Mouse (Mus musculus) C2C12 (cell line): ENCODE data around the gene Gucy2g.

Experiments
- CEBPB ChIP-seq: IDR thresholded peaks from one replicate; pipeline ENCODE4 v1.6.1; 2011; ENCODE audit warnings: low read depth, mild to moderate bottlenecking, control low read depth, moderate library complexity
- CTCF ChIP-seq: IDR thresholded peaks from one replicate; pipeline ENCODE4 v1.5.1; 2011; ENCODE audit not compliant: control insufficient read depth, insufficient read depth, insufficient read length
- FOSL1 ChIP-seq: IDR thresholded peaks from one replicate; pipeline ENCODE4 v1.8.0; 2011; ENCODE audit warnings: mild to moderate bottlenecking, low read length; ENCODE audit not compliant: poor library complexity, insufficient read depth, severe bottlenecking
- MAX ChIP-seq: IDR thresholded peaks from one replicate; pipeline ENCODE4 v1.6.1; 2011; ENCODE audit warnings: mild to moderate bottlenecking, control low read depth
- MYOD1 ChIP-seq: IDR thresholded peaks from one replicate; pipeline ENCODE4 v1.6.1; 2011; ENCODE audit warnings: low read depth; ENCODE audit not compliant: control insufficient read depth, insufficient read length
- MYOG ChIP-seq: IDR thresholded peaks from one replicate; pipeline ENCODE4 v1.6.1; 2011; ENCODE audit not compliant: control insufficient read depth, insufficient read length; ENCODE audit errors: extremely low read depth
- USF1 ChIP-seq: IDR thresholded peaks from one replicate; pipeline ENCODE4 v1.6.1; 2011; ENCODE audit warnings: low read depth, mild to moderate bottlenecking, control low read depth, moderate library complexity

- TF ChIP-seq CTCF: no peak
- TF ChIP-seq USF1: no peak
- TF ChIP-seq MAX: no peak
- no peak for TF ChIP-seq MYOG
- no peak for TF ChIP-seq MYOD1
- no peak for TF ChIP-seq CEBPB
- no peak for TF ChIP-seq FOSL1
Measured at GRCm38 (mm10) chr19:55273340-55273739, 32.3 kb upstream of the Gucy2g start.
